Mouse (Mus musculus) embryonic facial prominence, embryonic 13.5 days (tissue): ENCODE data around the gene H2afx. TPM values are rescaled to one million over a fixed set of nuclear protein-coding genes. Genes with fewer than 3 reads are reported as not detected.
A peak's percentile ranks its signal among the peaks of the same experiment; 100 is the strongest.
"Not testable (repeated sequence)": the region's sequence is repeated elsewhere in the genome, so short reads cannot be mapped to it uniquely, and the experiment has no call there.

Experiments
- ATAC-seq: fragments of 200-750 bp; cut with Nextera tagmentation; 2 replicates; pipeline ENCODE4 v1.8.0; 2017; ENCODE audit warnings: low read depth; ENCODE audit not compliant: insufficient number of reproducible peaks, insufficient read depth, low FRiP score, low TSS enrichment
- H3K27ac ChIP-seq: fragments of 300-500 bp; sonication (generic); 2 replicates; pipeline ENCODE4 v1.5.1; 2015; ENCODE audit warnings: moderate library complexity, mild to moderate bottlenecking, inconsistent platforms
- H3K27me3 ChIP-seq: fragments of 300-500 bp; sonication (generic); 2 replicates; pipeline ENCODE4 v1.6.1; 2015; ENCODE audit warnings: mild to moderate bottlenecking, inconsistent platforms
- H3K36me3 ChIP-seq: fragments of 300-500 bp; sonication (generic); 2 replicates; pipeline ENCODE4 v1.6.1; 2015; ENCODE audit warnings: mild to moderate bottlenecking, inconsistent platforms
- H3K4me1 ChIP-seq: fragments of 300-500 bp; sonication (generic); 2 replicates; pipeline ENCODE4 v1.6.1; 2015; ENCODE audit warnings: inconsistent platforms
- H3K4me2 ChIP-seq: fragments of 300-500 bp; sonication (generic); 2 replicates; pipeline ENCODE4 v1.6.1; 2015; ENCODE audit warnings: moderate library complexity, mild to moderate bottlenecking, inconsistent platforms
- H3K4me3 ChIP-seq: fragments of 300-500 bp; sonication (generic); 2 replicates; pipeline ENCODE4 v1.5.1; 2015; ENCODE audit warnings: mild to moderate bottlenecking, inconsistent platforms
- H3K9ac ChIP-seq: fragments of 300-500 bp; sonication (generic); 2 replicates; pipeline ENCODE4 v1.6.1; 2015; ENCODE audit warnings: mild to moderate bottlenecking, inconsistent platforms
- H3K9me3 ChIP-seq: fragments of 300-500 bp; sonication (generic); 2 replicates; pipeline ENCODE4 v1.6.1; 2016; ENCODE audit warnings: inconsistent platforms
- WGBS: fragments of 180-500 bp; shearing (Covaris S2); methylation state at CpG from one replicate; pipeline ENCODE4 v1.1.7; 2015; ENCODE audit warnings: mixed read lengths; 5-methylcytosine and 5-hydroxymethylcytosine counted together
- polyA plus RNA-seq: library from polyadenylated mRNA; unstranded; fragments of >200 nt; fragmentation: Nextera tagmentation; extraction: Ambion mirVana; gene quantifications from 2 replicates; pipeline ENCODE4 v1.2.1, GENCODE M21; 2015

H2afx gene
- 365 and 385 TPM in 2 replicates for polyA plus RNA-seq

DNA sequence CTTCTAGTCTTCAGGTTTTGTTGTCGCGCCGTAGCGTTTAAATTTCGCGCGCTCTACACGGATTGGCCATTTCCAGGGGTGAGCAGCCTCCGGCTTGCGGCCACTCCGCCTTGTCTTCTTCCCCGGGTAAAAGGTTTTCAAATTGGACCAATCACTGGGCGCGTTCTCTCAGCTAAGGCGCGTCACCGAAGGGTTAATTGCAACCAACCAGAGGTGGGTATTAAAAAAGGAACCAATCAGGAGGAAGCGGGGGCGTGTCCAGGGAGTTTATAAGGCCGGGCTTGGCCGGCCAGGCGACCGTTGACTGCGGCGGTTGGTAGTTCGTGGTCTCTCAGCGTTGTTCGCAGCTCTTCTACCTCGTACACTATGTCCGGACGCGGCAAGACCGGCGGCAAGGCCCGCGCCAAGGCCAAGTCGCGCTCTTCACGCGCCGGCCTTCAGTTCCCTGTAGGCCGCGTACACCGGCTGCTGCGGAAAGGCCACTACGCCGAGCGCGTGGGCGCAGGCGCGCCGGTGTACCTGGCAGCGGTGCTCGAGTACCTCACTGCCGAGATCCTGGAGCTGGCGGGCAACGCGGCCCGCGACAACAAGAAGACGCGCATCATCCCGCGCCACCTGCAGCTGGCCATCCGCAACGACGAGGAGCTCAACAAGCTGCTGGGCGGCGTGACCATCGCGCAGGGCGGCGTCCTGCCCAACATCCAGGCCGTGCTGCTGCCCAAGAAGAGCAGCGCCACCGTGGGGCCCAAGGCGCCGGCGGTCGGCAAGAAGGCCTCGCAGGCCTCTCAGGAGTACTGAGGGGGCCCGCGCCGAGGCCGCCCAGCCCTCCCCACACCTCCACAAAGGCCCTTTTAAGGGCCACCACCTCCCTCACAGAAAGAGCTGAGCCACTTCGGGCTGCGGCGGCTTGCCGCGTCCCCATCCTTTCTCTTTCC is at the start of gene H2afx:
H2afx (plus strand) TSS at position 299 of the 935 bp plus-strand sequence.
- WGBS = under 1% methylated on average over 91 of the region's 91 CpGs
- peak within 1 kb of the TSS; percentile 97 for H3K27ac ChIP-seq
- H3K27me3 ChIP-seq = no peaks in the 10 kb centered on the region
- peaks cover 69% of the 10 kb centered on the region for H3K36me3 ChIP-seq
- H3K4me1 ChIP-seq = peaks cover 17% of the 10 kb centered on the region
- H3K9ac ChIP-seq = peak within 1 kb of the TSS; percentile 98
- H3K4me3 ChIP-seq = peak within 1 kb of the TSS; percentile 93
- peak within 1 kb of the TSS; percentile 66 for H3K4me2 ChIP-seq
- peak; percentile 96 for ATAC-seq
- 0 out of 2 replicates have a peak, but pooled peaks cover 8% of the 10 kb centered on the region for H3K9me3 ChIP-seq

DNA sequence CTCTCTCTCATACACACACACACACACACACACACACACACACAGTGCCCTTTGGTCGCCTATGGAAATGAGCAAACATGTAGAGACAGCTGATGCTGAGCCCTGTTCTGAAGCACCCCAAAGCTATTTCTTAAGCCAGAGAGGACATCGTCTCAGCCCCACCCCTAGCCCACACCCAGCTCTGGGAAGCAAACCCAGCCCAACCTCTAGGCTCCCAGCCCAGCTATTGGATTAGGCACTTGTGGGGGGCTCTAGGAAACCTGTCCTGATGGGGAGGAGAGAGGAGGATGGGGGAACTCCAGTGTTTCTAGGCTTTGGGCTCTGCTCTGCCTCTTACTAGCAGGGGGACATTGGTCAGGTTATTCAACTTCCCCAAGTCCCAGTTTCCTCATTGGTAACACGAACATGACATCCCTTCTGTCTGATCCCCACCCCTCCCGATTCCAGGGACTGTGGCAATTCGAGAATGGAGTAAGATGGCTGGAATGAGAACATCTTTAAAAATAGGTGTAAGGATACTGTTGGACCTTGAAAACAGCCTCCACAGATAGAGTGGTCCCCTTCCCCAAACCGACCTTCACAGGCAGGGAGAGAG is 48.1 kb upstream of the H2afx start:
- no peak for ATAC-seq
- no peak overlapping the region for H3K4me3 ChIP-seq
- 8% methylated on average over 6 of the region's 6 CpGs for WGBS
- H3K4me2 ChIP-seq = peak overlapping the region; percentile 95
- H3K27ac ChIP-seq = no peak overlapping the region
- H3K27me3 ChIP-seq = peaks cover 46% of the 10 kb centered on the region
- H3K36me3 ChIP-seq = peaks cover 19% of the 10 kb centered on the region
- 0 out of 2 replicates have a peak overlapping the region, but pooled peaks have one; percentile 44 for H3K9ac ChIP-seq
- peaks cover 24% of the 10 kb centered on the region for H3K4me1 ChIP-seq
- H3K9me3 ChIP-seq = no peaks in the 10 kb centered on the region

DNA sequence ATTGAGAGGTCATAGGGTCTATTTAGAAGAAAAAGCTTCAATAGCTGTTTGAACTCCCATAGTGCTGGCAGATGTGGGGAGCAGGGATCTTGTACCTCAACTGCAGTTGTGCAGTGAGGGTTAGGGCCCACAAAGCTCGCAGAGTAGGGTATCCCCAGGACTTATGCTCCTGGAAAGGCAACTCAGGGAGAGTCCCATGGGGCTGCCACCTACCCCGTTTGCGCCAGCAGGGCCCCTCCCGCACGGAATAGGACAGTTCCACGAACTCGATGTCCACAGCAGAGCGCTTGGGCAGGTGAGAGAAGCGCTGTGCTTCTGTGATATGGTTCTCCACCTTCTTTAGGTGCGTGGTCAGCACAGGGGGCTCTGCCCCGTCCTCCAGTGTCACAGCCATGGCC is 47.5 kb upstream of the H2afx start:
- Histone ChIP-seq H3K4me2 (peak overlapping the region; percentile 95), H3K27ac (no peak overlapping the region), H3K27me3 (peaks cover 46% of the 10 kb centered on the region), H3K9ac (peak overlapping the region; percentile 78), H3K36me3 (peaks cover 20% of the 10 kb centered on the region), H3K4me3 (peak overlapping the region; percentile 71), H3K9me3 (no peaks in the 10 kb centered on the region), H3K4me1 (peaks cover 24% of the 10 kb centered on the region)
- ATAC-seq = no peak
- WGBS = 5% methylated on average over 11 of the region's 11 CpGs

DNA sequence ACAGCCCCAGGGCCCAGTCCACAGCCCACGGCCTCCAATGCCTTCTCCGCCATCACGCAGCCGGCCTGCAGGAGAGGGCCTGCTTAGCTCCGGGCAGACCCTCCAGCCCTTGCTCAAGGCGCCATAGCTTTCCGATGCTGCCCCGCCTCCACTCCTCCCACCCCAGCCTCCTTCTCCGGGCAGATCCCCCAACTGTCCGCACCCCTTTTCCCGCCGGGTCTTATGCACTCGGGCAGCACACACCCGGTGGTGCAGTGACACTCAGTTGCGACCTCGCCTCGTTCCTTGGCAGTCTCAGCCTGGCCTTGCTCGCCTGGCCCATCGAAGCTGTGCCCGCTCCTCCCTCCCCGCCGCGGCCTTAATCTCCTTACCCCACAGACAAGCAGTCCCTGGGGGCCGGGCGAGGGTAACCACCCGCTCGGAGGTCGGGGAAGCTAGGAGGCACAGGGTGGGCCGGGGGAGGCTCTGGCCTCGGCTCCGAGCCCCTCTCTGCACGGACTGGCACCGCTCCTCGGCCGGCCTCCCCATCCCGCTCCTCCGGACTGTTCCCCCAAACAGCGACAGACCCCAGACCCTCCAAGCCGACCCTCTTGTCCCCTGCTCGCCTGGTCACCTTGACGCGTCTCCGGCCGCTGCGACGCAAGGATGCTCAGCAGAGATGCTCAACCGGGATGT is 47.0 kb upstream of the H2afx start:
- H3K4me1 ChIP-seq = peaks cover 24% of the 10 kb centered on the region
- H3K27me3 ChIP-seq = peaks cover 46% of the 10 kb centered on the region
- H3K9me3 ChIP-seq = no peaks in the 10 kb centered on the region
- peak; percentile 53; the same call in 1 of the 2 replicates for ATAC-seq
- H3K9ac ChIP-seq = peak overlapping the region; percentile 78
- no peak overlapping the region for H3K27ac ChIP-seq
- H3K36me3 ChIP-seq = peaks cover 25% of the 10 kb centered on the region
- H3K4me3 ChIP-seq = peak overlapping the region; percentile 71
- H3K4me2 ChIP-seq = peak overlapping the region; percentile 95
- 1% methylated on average over 47 of the region's 47 CpGs for WGBS

DNA sequence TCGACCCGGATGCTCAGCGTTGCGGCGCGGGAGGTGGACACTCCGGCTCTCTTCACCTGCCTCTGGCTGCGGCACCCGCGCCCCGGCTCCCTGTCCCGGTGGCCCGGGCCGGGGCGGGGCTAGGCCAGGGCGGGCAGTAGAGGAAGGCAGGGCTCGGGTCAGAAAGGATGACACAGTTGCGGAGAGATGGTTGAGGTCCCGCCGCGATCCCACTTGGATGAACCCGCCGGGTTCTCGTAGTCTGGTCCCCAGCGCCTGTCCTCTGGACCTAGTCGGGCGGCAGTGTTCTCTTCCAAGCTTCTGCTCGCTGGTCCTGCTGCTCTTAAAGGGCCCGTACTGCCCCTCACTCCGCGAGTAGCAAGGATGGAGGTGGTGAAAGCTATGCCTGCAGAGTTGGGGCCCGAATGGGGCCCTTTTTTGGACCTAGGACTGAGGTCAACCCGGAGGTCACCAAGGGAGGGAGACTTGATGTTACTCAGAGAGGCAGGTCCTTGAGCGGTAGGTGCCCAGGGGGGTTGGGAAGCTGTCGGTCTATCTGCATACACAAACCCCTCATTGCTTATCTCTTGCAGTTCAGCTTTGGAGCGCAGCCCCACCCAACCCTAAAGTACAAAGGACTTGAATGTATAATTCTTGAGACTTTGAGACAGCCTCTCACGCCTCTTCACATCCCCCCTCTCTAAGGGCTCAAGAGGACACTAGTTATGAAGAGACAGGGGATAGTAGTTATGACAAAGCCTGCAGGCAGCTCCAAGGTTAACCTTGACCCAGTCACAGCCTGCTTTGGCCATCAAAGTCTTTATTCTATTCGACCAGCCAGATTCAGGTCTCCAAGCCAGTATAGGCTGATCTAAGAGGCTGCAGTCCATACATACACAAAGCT is 46.2 kb upstream of the H2afx start, which contains the start of gene Abcg4:
Abcg4 (minus strand) TSS at position 540 of the 883 bp plus-strand sequence.
- peaks cover 46% of the 10 kb centered on the region for H3K27me3 ChIP-seq
- peak within 1 kb of the TSS; percentile 78 for H3K9ac ChIP-seq
- H3K4me3 ChIP-seq = peak within 1 kb of the TSS; percentile 71
- peaks cover 33% of the 10 kb centered on the region for H3K36me3 ChIP-seq
- H3K27ac ChIP-seq = no peak within 1 kb of the TSS
- peak within 1 kb of the TSS; percentile 95 for H3K4me2 ChIP-seq
- 3% methylated on average over 38 of the region's 38 CpGs for WGBS
- H3K4me1 ChIP-seq = peaks cover 24% of the 10 kb centered on the region
- ATAC-seq = 0 out of 2 replicates have a peak, but pooled peaks have one; percentile 29
- H3K9me3 ChIP-seq = no peaks in the 10 kb centered on the region

DNA sequence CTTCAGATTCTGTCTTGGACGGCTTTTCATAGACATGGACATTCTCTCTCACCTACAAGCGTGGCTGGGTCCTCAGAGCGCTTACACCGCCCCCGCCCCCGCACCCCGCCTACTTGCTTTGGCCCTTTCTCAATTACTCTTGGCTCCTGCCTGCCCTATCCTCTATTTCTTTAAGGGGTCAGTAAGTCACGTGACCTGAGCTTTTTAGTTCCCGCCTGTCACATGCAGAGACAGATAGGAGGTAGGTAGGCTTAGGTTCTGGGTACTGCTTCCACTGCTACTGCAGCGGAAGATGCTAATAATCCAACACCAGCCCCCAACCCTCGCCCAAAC is 45.6 kb upstream of the H2afx start:
- H3K9ac ChIP-seq = no peak overlapping the region
- H3K36me3 ChIP-seq = peaks cover 39% of the 10 kb centered on the region
- no peaks in the 10 kb centered on the region for H3K9me3 ChIP-seq
- peaks cover 46% of the 10 kb centered on the region for H3K27me3 ChIP-seq
- no peak overlapping the region for H3K27ac ChIP-seq
- no peak overlapping the region for H3K4me3 ChIP-seq
- H3K4me2 ChIP-seq = peak overlapping the region; percentile 95
- peaks cover 24% of the 10 kb centered on the region for H3K4me1 ChIP-seq
- ATAC-seq = no peak
- WGBS = 11% methylated on average over 11 of the region's 11 CpGs

DNA sequence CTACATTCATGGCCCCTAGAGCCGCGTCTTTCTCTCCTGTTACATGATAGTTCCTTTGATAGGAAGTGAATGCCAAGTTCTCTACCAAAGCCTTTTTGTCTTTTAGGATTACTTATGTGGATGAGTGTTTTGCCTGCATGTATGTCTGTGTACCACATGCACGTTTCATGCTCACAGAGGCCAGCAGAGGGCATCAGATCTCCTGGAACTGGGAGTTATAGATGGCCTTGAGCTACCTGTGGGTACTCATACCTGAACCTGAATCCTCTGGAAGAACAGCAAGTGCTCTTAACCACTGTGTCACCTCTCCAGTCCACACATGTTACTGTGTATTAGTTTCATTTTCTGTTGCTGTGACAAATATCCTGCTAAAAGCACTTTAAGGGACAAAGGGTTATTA is 42.0 kb upstream of the H2afx start:
- Histone ChIP-seq H3K27ac (no peak overlapping the region), H3K4me1 (peaks cover 14% of the 10 kb centered on the region), H3K36me3 (peaks cover 72% of the 10 kb centered on the region), H3K9ac (no peak overlapping the region), H3K4me3 (no peak overlapping the region), H3K4me2 (no peak overlapping the region), H3K9me3 (no peaks in the 10 kb centered on the region), H3K27me3 (peaks cover 28% of the 10 kb centered on the region)
- 71% methylated on average over 3 of the region's 3 CpGs for WGBS
- ATAC-seq = no peak

DNA sequence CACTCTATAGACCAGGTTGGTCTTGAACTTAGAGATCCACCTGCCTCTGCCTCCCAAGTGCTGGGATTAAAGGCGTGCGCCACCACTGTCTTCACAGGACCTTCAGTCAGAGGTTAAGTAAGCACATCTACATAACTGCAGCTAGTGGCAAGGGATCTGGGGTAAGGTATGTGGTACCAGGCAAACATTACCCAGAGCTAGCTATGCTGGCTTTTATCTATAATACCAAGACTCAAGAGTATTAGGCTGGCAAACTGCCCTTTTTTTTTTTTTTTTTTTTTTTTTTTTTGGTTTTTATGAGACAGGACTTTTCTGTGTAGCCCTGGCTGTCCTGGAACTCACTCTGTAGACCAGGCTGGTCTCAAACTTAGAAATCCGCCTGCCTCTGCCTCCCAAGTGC is 34.5 kb upstream of the H2afx start:
- ATAC-seq = not testable (repeated sequence)
- peaks cover 76% of the 10 kb centered on the region for H3K36me3 ChIP-seq

DNA sequence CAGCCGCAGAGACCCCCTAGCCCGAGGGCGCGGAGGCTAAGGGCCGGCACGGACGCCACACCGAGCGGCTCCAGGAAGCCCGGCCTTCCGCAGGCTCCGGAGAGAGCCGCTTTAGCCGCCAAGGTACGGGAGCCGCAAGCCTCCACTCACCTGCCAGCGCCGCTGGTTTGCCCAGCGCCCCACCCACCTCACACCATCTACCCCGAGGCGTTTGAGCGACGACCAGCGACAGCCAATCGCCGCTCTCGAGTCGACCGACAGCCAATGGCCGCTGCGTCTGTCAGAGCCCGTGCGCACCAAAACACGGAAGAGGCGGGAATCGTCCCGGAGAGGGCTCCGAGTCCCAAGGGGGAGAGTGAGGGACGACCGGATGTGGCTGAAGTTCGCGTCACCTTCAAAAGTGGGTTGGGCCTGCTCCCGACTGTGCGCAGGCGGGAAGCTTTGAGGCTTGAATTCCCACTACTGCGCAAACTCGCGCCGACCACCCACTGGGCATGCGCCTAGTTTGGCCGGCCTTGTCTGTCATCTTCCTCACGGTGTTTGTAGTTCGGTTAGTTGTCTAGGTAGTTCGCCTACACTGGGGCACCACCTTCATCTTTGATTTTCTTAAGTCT is 28.9 kb upstream of the H2afx start, which contains the start of gene Hinfp:
Hinfp (minus strand) TSS at position 206 of the 614 bp plus-strand sequence.
- peak within 1 kb of the TSS; percentile 96 for H3K9ac ChIP-seq
- H3K4me2 ChIP-seq = peak within 1 kb of the TSS; percentile 78
- peaks cover 28% of the 10 kb centered on the region for H3K36me3 ChIP-seq
- H3K27me3 ChIP-seq = no peaks in the 10 kb centered on the region
- WGBS = under 1% methylated on average over 54 of the region's 54 CpGs
- no peaks in the 10 kb centered on the region for H3K9me3 ChIP-seq
- peaks cover 14% of the 10 kb centered on the region for H3K4me1 ChIP-seq
- ATAC-seq = peak; percentile 99
- H3K27ac ChIP-seq = peak within 1 kb of the TSS; percentile 71
- H3K4me3 ChIP-seq = peak within 1 kb of the TSS; percentile 97

More for the DNA sequence above, 34.5 kb upstream of the H2afx start:
- 93% methylated on average over 3 of the region's 3 CpGs for WGBS
- H3K27ac ChIP-seq, H3K27me3 ChIP-seq, H3K9me3 ChIP-seq, H3K4me2 ChIP-seq, H3K4me3 ChIP-seq, H3K9ac ChIP-seq: not testable (repeated sequence)
- peaks cover 14% of the 10 kb centered on the region for H3K4me1 ChIP-seq

DNA sequence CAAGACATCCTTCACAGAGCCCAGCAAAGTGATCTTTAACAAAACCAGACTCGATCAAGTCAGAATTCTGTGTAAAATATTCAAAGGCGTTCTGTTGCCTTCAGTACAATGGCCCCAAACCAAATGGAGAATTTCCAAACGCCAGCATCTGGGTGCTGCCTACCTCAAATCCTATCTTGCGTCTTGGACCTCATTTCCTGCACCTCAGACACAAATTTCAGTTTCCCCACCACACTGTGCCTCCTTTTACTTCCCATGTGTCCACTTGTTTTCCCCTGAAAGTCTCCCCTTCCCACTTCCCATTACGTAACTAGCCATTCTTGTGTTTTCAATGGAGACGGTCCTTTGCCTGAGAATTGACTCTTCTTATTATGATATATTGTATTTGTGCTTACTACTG is 28.0 kb upstream of the H2afx start:
- no peak overlapping the region for H3K4me2 ChIP-seq

More for the DNA sequence above, 28.0 kb upstream of the H2afx start:
- H3K9me3 ChIP-seq = no peaks in the 10 kb centered on the region
- H3K27me3 ChIP-seq = peaks cover 7% of the 10 kb centered on the region; the same call in 1 of the 2 replicates
- ATAC-seq = no peak
- H3K27ac ChIP-seq = no peak overlapping the region
- no peak overlapping the region for H3K4me3 ChIP-seq
- peaks cover 21% of the 10 kb centered on the region for H3K4me1 ChIP-seq
- 88% methylated on average over 6 of the region's 6 CpGs for WGBS
- peaks cover 26% of the 10 kb centered on the region for H3K36me3 ChIP-seq
- H3K9ac ChIP-seq = no peak overlapping the region
